Mouse (Mus musculus): ENCODE results near the gene Ubxn6. TPM values are rescaled to one million over a fixed set of nuclear protein-coding genes. Genes with fewer than 3 reads are reported as not detected.

Ubxn6 gene
- polyA plus RNA-seq, 1 experiment from 2014 or later, result 84.0 TPM

DNA sequence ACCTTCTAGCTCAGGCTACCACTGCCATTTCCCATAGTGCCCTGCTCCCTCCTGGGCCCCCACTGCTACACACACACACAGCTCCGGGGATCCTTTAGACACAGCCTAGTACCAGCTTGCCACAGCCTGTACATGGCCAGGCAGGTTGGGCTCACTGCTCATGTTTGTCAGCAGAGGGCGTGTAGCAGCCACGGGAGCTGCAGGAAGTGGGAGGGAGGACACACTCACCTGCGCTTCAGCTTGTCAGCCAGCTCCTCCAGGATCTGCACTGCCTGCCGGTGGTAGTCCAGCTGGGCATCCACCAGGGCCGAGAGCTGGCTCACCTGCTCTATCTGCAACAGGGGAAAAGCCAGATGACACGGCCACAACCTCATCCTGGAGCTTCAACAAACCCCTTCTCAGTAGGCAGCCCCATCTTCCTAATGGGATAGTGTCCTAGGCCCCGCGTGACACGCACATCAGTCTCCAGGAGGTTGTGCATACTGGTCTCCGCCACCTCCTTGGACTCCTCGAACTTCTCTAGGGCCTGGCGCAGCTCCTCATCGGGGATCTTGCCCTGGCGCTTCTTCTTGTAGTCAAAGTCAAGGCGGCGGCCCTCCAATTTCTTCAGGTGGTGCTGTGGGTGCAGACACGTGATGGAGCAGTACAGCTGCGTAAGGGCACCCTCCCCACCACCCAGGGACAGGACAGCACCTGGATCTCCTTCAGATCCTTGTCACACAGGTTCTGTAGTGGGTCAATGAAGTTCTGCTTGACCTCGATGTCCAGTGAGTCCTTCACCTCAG lies 56.3 kb downstream of the Ubxn6 start:
- Histone ChIP-seq H3K4me1 (ENCODE audit: control insufficient read depth, insufficient read depth, low read length) (no peaks in the 10 kb centered on the region), H3K9ac (ENCODE audit: low read depth, low read length) (no peak overlapping the region), H3K27ac (ENCODE audit: low read length) (no peak overlapping the region; the same call in 1 of the 2 replicates), H3K4me3 (ENCODE audit: low read depth, low read length) (no peak overlapping the region), H3K9me3 (replicated peaks; ENCODE audit: control insufficient read depth, low read length, poor library complexity, severe bottlenecking) (no peaks in the 10 kb centered on the region), H3K36me3 (ENCODE audit: control insufficient read depth, insufficient read depth, low read length) (peaks cover 45% of the 10 kb centered on the region), H3K27me3 (ENCODE audit: control insufficient read depth, insufficient read depth, low read depth, low read length) (no peaks in the 10 kb centered on the region), H3K4me2 (ENCODE audit: low read length) (no peak overlapping the region)
- WGBS, result 75% methylated on average over 20 of the region's 20 CpGs
- ATAC-seq, result peak; percentile 30

DNA sequence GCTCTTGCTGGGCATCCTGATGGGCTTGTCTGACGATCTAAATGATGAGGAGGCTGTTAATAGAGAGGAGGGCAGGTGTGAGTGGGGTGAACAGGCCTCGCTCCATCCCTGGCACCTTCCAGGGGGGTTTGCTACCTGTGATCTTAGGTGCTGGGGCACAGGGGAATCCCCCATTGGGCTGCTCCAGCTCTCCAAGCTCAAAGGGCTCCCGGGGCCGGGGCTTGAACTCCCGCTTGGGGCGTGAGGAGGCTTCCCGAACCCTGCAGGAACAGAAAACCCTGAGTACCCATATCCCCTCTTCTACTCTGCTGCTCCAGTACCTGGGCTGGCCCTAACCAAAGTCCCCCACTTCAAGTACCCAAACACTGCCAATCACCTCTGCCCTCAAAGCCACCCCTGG lies 57.0 kb downstream of the Ubxn6 start:
- Histone ChIP-seq H3K36me3 (ENCODE audit: control insufficient read depth, insufficient read depth, low read length) (peaks cover 49% of the 10 kb centered on the region), H3K4me1 (ENCODE audit: control insufficient read depth, insufficient read depth, low read length) (no peaks in the 10 kb centered on the region), H3K9ac (ENCODE audit: low read depth, low read length) (no peak overlapping the region), H3K27ac (ENCODE audit: low read length) (no peak overlapping the region; the same call in 1 of the 2 replicates), H3K4me2 (ENCODE audit: low read length) (no peak overlapping the region), H3K4me3 (ENCODE audit: low read depth, low read length) (no peak overlapping the region), H3K9me3 (replicated peaks; ENCODE audit: control insufficient read depth, low read length, poor library complexity, severe bottlenecking) (no peaks in the 10 kb centered on the region), H3K27me3 (ENCODE audit: control insufficient read depth, insufficient read depth, low read depth, low read length) (no peaks in the 10 kb centered on the region)
- no peak for ATAC-seq
- 90% methylated on average over 7 of the region's 7 CpGs for WGBS

Other genes starting within 250 kb of the Ubxn6 start
- gene Zfp119a, start 196.1 kb downstream of the Ubxn6 start, polyA plus RNA-seq (2015; fragmentation: Nextera tagmentation; extraction: Ambion mirVana), result 12.8 and 14.8 TPM in 2 replicates
- gene Zfp959, start 182.9 kb downstream of the Ubxn6 start, polyA plus RNA-seq (2015; fragmentation: Nextera tagmentation; extraction: Ambion mirVana), result 14.1 and 15.6 TPM in 2 replicates
- gene Zfp119b, start 125.5 kb downstream of the Ubxn6 start, polyA plus RNA-seq (2015; fragmentation: Nextera tagmentation; extraction: Ambion mirVana), result 10.1 and 11.2 TPM in 2 replicates
- gene Ebi3, start 122.4 kb downstream of the Ubxn6 start, polyA plus RNA-seq (2015; fragmentation: Nextera tagmentation; extraction: Ambion mirVana), result 6.0 and 7.1 TPM in 2 replicates
- 21.2 and 24.6 TPM in 2 replicates for gene Yju2, start 115.9 kb downstream of the Ubxn6 start, polyA plus RNA-seq (2015; fragmentation: Nextera tagmentation; extraction: Ambion mirVana)
- 185 and 187 TPM in 2 replicates for gene Shd, start 104.6 kb downstream of the Ubxn6 start, polyA plus RNA-seq (2015; fragmentation: Nextera tagmentation; extraction: Ambion mirVana)
- 200 and 218 TPM in 2 replicates for gene Fsd1, start 88.5 kb downstream of the Ubxn6 start, polyA plus RNA-seq (2015; fragmentation: Nextera tagmentation; extraction: Ambion mirVana)
- 6.4 and 7.6 TPM in 2 replicates for gene Stap2, start 69.4 kb downstream of the Ubxn6 start, polyA plus RNA-seq (2015; fragmentation: Nextera tagmentation; extraction: Ambion mirVana)
- gene Mpnd, start 69.3 kb downstream of the Ubxn6 start, polyA plus RNA-seq (2015; fragmentation: Nextera tagmentation; extraction: Ambion mirVana), result 115 and 117 TPM in 2 replicates
- gene Sh3gl1, start 38.4 kb downstream of the Ubxn6 start, polyA plus RNA-seq (2015; fragmentation: Nextera tagmentation; extraction: Ambion mirVana), result 102 and 108 TPM in 2 replicates
- 3.6 and 5.0 TPM in 2 replicates for gene Chaf1a, start 34.6 kb downstream of the Ubxn6 start, polyA plus RNA-seq (2015; fragmentation: Nextera tagmentation; extraction: Ambion mirVana)
- gene Hdgfl2, start 4.6 kb upstream of the Ubxn6 start, polyA plus RNA-seq (2015; fragmentation: Nextera tagmentation; extraction: Ambion mirVana), result 140 and 148 TPM in 2 replicates
- 0.05 and 0.15 TPM in 2 replicates for gene Plin4, start 34.8 kb upstream of the Ubxn6 start, polyA plus RNA-seq (2015; fragmentation: Nextera tagmentation; extraction: Ambion mirVana)
- 1.2 and 2.8 TPM in 2 replicates for gene Plin5, start 42.6 kb upstream of the Ubxn6 start, polyA plus RNA-seq (2015; fragmentation: Nextera tagmentation; extraction: Ambion mirVana)
- 0.25 and 0.30 TPM in 2 replicates for gene Lrg1, start 47.0 kb upstream of the Ubxn6 start, polyA plus RNA-seq (2015; fragmentation: Nextera tagmentation; extraction: Ambion mirVana)
- 13.2 and 14.4 TPM in 2 replicates for gene Sema6b, start 65.3 kb upstream of the Ubxn6 start, polyA plus RNA-seq (2015; fragmentation: Nextera tagmentation; extraction: Ambion mirVana)
- gene Tnfaip8l1, start 87.4 kb upstream of the Ubxn6 start, polyA plus RNA-seq (2015; fragmentation: Nextera tagmentation; extraction: Ambion mirVana), result 10.5 and 10.8 TPM in 2 replicates
- 65.7 and 71.5 TPM in 2 replicates for gene Mydgf, start 108.9 kb upstream of the Ubxn6 start, polyA plus RNA-seq (2015; fragmentation: Nextera tagmentation; extraction: Ambion mirVana)
- 24.2 and 25.4 TPM in 2 replicates for gene Dpp9, start 143.9 kb upstream of the Ubxn6 start, polyA plus RNA-seq (2015; fragmentation: Nextera tagmentation; extraction: Ambion mirVana)
- gene Fem1a, start 181.8 kb upstream of the Ubxn6 start, polyA plus RNA-seq (2015; fragmentation: Nextera tagmentation; extraction: Ambion mirVana), result 15.5 and 18.2 TPM in 2 replicates
- gene Ticam1, start 201.8 kb upstream of the Ubxn6 start, polyA plus RNA-seq (2015; fragmentation: Nextera tagmentation; extraction: Ambion mirVana), result 1.3 TPM in 2 replicates
- 10.7 and 12.3 TPM in 2 replicates for gene Plin3, start 217.8 kb upstream of the Ubxn6 start, polyA plus RNA-seq (2015; fragmentation: Nextera tagmentation; extraction: Ambion mirVana)
- gene Arrdc5, start 225.3 kb upstream of the Ubxn6 start, polyA plus RNA-seq (2015; fragmentation: Nextera tagmentation; extraction: Ambion mirVana), result not detected in 2 replicates
- 11.6 and 15.6 TPM in 2 replicates for gene Uhrf1, start 228.3 kb upstream of the Ubxn6 start, polyA plus RNA-seq (2015; fragmentation: Nextera tagmentation; extraction: Ambion mirVana)